Mouse (Mus musculus) heart, postnatal 0 days (tissue): Measurements from ENCODE around the gene Sv2b. TPM values are rescaled to one million over a fixed set of nuclear protein-coding genes. Genes with fewer than 3 reads are reported as not detected.

Experiments used
- ATAC-seq: fragments of 200-750 bp; cut with Nextera tagmentation; 2 replicates; pipeline ENCODE4 v1.8.0; 2017; ENCODE audit warnings: low read depth, moderate number of reproducible peaks, moderate library complexity; ENCODE audit not compliant: insufficient read depth
- DNase-seq: peaks from one replicate; pipeline ENCODE4 v3.0.0-alpha.2; 2016; ENCODE audit warnings: low spot score
- H3K27ac ChIP-seq: fragments of 300-500 bp; sonication (generic); 2 replicates; pipeline ENCODE4 v1.5.1; 2014; ENCODE audit warnings: low read depth, mild to moderate bottlenecking
- H3K27me3 ChIP-seq: fragments of 300-500 bp; sonication (generic); 2 replicates; pipeline ENCODE4 v1.6.1; 2014; ENCODE audit warnings: low read length, mixed read lengths; ENCODE audit not compliant: control insufficient read depth, insufficient read depth
- H3K36me3 ChIP-seq: fragments of 300-500 bp; sonication (generic); replicated peaks from 2 replicates; pipeline ENCODE4 v1.6.1; 2014; ENCODE audit warnings: low read length, mixed read lengths; ENCODE audit not compliant: control insufficient read depth, insufficient read depth
- H3K4me1 ChIP-seq: fragments of 300-500 bp; sonication (generic); 2 replicates; pipeline ENCODE4 v1.6.1; 2014; ENCODE audit warnings: antibody characterized with exemption; ENCODE audit not compliant: control insufficient read depth, insufficient read depth
- H3K4me2 ChIP-seq: fragments of 300-500 bp; sonication (generic); 2 replicates; pipeline ENCODE4 v1.6.1; 2014; ENCODE audit warnings: low read depth, mild to moderate bottlenecking, low read length, moderate library complexity
- H3K4me3 ChIP-seq: fragments of 300-500 bp; sonication (generic); 2 replicates; pipeline ENCODE4 v1.5.1; 2014; ENCODE audit warnings: low read depth, low read length
- H3K9ac ChIP-seq: fragments of 300-500 bp; sonication (generic); replicated peaks from 2 replicates; pipeline ENCODE4 v1.6.1; 2014; ENCODE audit warnings: low read depth, low read length, mixed read lengths
- H3K9me3 ChIP-seq: fragments of 300-500 bp; sonication (generic); replicated peaks from 2 replicates; pipeline ENCODE4 v1.6.1; 2016; ENCODE audit warnings: low read length; ENCODE audit not compliant: control insufficient read depth
- CTCF ChIP-seq: IDR thresholded peaks from 2 replicates; pipeline ENCODE4 v1.5.1; 2016; ENCODE audit warnings: antibody characterized with exemption, control low read depth, low read depth
- EP300 ChIP-seq: IDR thresholded peaks from 2 replicates; pipeline ENCODE4 v1.6.1; 2016; ENCODE audit warnings: antibody characterized with exemption, low read depth
- WGBS: fragments of 180-500 bp; shearing (Covaris S2); extraction: QIAGEN DNeasy Blood & Tissue Kit; methylation state at CpG from one replicate; pipeline ENCODE4 v1.1.7; 2014; 5-methylcytosine and 5-hydroxymethylcytosine counted together
- polyA plus RNA-seq: library from polyadenylated mRNA; unstranded; fragments of >200 nt; fragmentation: Nextera tagmentation; extraction: Ambion mirVana; gene quantifications from 2 replicates; pipeline ENCODE4 v1.2.1, GENCODE M21; 2015
- total RNA-seq: library from RNA; depleted of rRNA; stranded (reverse); fragments of >200 nt; gene quantifications from 2 replicates; pipeline ENCODE4 v1.2.3, GENCODE M21; 2014; ENCODE audit warnings: low replicate concordance; rRNA removed

Gene Sv2b
- total and polyA plus RNA-seq, 2 experiments from 2014 or later, result 0.23 to 0.73 TPM

DNA sequence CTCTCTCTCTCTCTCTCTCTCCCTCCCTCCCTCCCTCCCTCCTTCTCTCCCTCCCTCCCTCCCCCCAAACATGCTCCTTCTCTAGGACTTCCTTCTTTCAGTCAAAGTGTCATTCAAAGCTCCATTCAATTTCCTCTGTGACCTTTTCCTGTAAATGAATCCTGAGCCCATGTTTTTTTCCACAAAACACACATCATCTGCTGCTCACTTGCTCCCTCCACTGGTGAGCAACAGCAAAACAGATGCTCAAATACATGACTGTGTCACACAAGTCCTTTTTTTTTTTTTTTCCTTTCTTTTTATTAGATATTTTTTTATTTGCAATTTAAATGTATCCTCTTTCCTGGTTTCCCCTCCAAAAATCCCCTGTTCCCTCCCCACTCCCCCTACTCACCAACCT lies 201.6 kb downstream of the Sv2b start:
- Histone ChIP-seq H3K27me3 (no peaks in the 10 kb centered on the region), H3K36me3 (no peaks in the 10 kb centered on the region), H3K4me3 (no peak overlapping the region), H3K9me3 (no peaks in the 10 kb centered on the region), H3K27ac (no peak overlapping the region), H3K4me1 (no peaks in the 10 kb centered on the region), H3K9ac (no peak overlapping the region), H3K4me2 (no peak overlapping the region)
- ATAC-seq (no peak), DNase-seq (peak; percentile 11)
- TF ChIP-seq EP300 (no peak), CTCF (peak; percentile 56)

DNA sequence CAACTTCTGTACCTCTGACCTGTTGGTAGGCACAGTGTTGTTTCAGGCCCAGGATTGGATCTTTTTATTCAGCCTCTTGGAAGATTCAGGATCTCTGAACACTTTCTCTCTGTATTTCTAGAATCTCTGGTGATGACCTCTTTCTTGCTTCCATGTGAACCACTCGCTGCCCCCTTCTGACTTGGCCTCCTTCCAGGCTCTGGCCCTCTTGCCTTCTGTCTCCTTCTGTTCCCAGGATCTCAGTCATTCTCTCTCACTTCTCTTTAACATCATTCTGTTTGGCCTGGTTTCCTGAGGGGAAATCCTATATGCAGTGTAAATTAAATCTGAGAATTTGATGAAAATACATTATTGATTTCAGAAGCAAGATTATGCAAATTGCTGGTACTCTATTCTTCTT lies 205.2 kb downstream of the Sv2b start:
- Histone ChIP-seq H3K27me3 (no peaks in the 10 kb centered on the region), H3K4me3 (no peak overlapping the region), H3K4me2 (no peak overlapping the region), H3K27ac (no peak overlapping the region), H3K9me3 (no peaks in the 10 kb centered on the region), H3K36me3 (no peaks in the 10 kb centered on the region), H3K9ac (no peak overlapping the region), H3K4me1 (no peaks in the 10 kb centered on the region)
- WGBS, result 19% methylated on average over 1 of the region's 1 CpGs
- no peak for DNase-seq
- TF ChIP-seq CTCF (no peak), EP300 (no peak)
- ATAC-seq, result no peak

DNA sequence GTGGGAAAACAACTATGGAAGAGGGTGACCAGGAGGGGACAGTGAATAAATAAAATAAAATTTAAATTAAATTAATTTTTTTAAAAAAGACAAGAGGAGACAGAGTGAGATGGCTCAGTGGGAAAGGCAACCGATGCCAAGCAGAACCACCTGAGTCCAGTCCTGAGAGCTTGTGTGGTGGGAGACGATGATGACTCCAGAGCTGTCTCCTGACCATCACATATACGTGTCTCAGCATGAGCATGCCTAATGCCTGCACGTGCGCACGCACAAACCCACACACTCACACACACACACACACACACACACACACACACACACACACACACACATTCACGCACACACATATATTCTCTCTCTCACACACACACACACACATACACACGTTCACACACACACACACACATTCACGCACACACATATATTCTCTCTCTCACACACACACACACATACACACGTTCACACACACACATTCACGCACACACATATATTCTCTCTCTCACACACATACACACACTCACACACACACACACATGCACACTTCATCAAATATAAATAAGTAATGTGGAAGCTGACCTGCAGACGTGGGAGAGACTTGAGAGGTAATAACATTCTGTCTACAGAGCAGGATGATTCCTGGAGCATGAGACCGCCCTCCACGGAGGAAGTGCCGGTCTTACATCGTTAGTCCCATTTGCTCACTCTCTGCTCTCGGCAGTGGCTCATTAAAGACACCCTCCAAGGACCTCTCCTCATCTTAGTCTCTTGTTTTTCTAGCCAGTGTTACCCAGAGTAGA lies 206.3 kb downstream of the Sv2b start:
- no peak overlapping the region for H3K27ac ChIP-seq
- DNase-seq, result no peak
- no peak overlapping the region for H3K4me2 ChIP-seq
- no peak for ATAC-seq
- H3K27me3 ChIP-seq, result no peaks in the 10 kb centered on the region
- H3K9ac ChIP-seq, result no peak overlapping the region
- no peak for TF ChIP-seq CTCF
- TF ChIP-seq EP300, result no peak
- H3K4me1 ChIP-seq, result no peaks in the 10 kb centered on the region
- 81% methylated on average over 17 of the region's 17 CpGs for WGBS
- H3K36me3 ChIP-seq, result no peaks in the 10 kb centered on the region
- H3K9me3 ChIP-seq, result no peaks in the 10 kb centered on the region
- no peak overlapping the region for H3K4me3 ChIP-seq

DNA sequence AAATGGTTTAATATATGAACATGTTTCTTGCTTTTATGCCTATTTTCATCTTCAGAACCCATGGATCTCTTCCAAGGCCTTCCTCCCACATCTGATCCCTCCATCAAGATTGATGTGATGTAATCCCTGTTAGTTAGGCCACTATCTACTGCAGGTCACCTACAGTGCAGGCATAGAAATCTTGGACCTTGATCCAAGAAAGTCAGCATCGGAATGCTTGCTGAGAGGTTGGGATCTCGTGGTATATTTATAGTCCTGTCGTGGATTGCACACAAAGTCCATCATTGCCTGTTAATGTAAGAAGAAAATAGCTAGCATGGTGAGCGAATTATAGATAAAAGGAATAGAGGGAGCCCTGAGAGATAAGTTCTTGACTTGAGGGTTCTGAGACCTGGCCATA lies 223.6 kb downstream of the Sv2b start:
- Histone ChIP-seq H3K27ac (no peak overlapping the region), H3K4me2 (no peak overlapping the region), H3K4me3 (no peak overlapping the region), H3K4me1 (no peaks in the 10 kb centered on the region), H3K9me3 (no peaks in the 10 kb centered on the region), H3K27me3 (no peaks in the 10 kb centered on the region), H3K9ac (no peak overlapping the region), H3K36me3 (no peaks in the 10 kb centered on the region)
- TF ChIP-seq EP300, result no peak
- TF ChIP-seq CTCF, result no peak
- 49% methylated on average over 4 of the region's 4 CpGs for WGBS
- ATAC-seq (no peak), DNase-seq (no peak)

DNA sequence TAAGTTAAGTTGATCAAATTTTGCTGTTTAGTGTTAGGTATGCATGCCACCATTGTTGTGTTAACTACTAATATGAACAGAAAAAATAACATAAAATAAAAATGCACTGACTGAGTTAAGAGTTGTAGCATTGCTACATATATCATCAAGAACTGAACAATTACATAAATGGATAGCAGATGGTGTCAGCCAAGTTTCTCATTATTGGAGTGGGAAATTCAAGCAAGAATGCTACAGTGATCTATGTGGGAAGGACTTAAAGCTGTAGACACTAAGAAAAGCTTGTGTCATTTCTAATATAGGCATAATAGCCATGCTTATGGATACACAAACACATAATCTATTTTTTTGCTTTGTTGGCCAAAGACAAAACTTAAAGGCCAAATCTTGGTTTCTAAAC lies 228.9 kb downstream of the Sv2b start:
- no peaks in the 10 kb centered on the region for H3K4me1 ChIP-seq
- no peaks in the 10 kb centered on the region for H3K27me3 ChIP-seq
- DNase-seq, result no peak
- no peaks in the 10 kb centered on the region for H3K36me3 ChIP-seq
- H3K4me2 ChIP-seq, result no peak overlapping the region
- H3K9ac ChIP-seq, result no peak overlapping the region
- H3K27ac ChIP-seq, result no peak overlapping the region
- TF ChIP-seq CTCF, result no peak
- no peak for TF ChIP-seq EP300
- no peaks in the 10 kb centered on the region for H3K9me3 ChIP-seq
- no peak for ATAC-seq
- H3K4me3 ChIP-seq, result no peak overlapping the region

DNA sequence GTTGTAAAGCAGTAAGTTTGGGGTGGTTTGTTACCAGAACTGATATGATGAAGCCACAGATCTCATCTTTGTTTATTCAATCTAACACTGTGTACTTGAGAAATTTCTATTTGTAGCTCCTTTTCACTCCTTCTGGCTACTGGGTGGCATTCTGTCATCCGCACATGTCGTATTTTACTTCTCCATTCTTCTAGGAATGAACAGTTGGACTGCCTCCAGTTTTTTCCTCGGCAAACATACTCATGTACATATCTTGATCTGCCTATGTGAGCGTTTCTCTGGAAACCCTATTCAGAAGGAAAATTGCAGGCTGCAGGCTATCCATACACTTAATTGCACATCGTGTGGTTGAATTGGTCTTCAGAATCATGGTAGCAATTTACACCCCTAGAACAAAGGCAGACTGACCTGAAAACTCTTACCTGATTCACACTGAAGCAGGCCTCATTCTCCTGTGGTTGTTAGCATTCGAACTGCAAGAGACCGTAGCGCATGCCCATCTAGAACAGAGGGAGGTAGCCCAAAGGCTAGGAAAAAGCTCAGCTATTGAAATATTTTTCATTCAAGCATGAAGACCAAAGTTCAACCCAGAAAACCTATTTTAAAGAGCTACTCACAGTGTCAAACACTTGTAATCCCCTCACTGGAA lies 231.4 kb downstream of the Sv2b start:
- H3K9me3 ChIP-seq, result no peaks in the 10 kb centered on the region
- H3K9ac ChIP-seq, result no peak overlapping the region
- TF ChIP-seq CTCF (no peak), EP300 (no peak)
- no peak overlapping the region for H3K4me3 ChIP-seq
- no peaks in the 10 kb centered on the region for H3K27me3 ChIP-seq
- H3K27ac ChIP-seq, result no peak overlapping the region
- no peak overlapping the region for H3K4me2 ChIP-seq
- no peaks in the 10 kb centered on the region for H3K4me1 ChIP-seq
- no peaks in the 10 kb centered on the region for H3K36me3 ChIP-seq
- ATAC-seq (no peak), DNase-seq (no peak)
- WGBS, result 74% methylated on average over 8 of the region's 8 CpGs

Other genes starting within 250 kb of the Sv2b start
- 80.1 and 113 TPM in 2 replicates for gene Akap13, start 146.3 kb upstream of the Sv2b start, total RNA-seq
- 29.8 and 34.2 TPM in 2 replicates for gene Akap13, start 146.3 kb upstream of the Sv2b start, polyA plus RNA-seq